Mouse (Mus musculus): ENCODE measurements at regions not wholly inside any gene's neighbourhood (a gene's known extent, or its start where the extent isn't known, plus 50 kb on each side); places are given as distances from the start of the nearest gene placed in this dataset.

DNA sequence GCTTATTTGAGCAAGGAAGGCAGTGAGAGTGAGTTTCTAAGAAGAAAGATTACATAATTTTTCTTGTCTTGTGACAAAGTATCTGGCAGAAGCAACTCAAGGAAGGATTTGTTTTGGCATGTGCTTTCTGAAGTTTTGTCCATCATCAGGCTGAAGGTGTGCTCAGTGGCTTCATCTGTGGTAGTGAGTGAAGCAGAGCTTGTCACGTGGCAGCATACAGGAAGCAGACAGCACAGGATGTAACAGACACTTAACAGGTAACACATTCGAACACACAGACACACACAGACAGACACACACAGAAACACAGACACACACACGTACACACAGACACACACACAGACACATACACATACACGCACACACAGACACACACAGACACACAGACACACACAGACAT is 157.5 kb downstream of the Bcl11a start:
- TF ChIP-seq CTCF (IDR thresholded peaks at IDR 0.05; ENCODE audit: low read depth, low read length) (no peak), POLR2A (IDR thresholded peaks at IDR 0.05; ENCODE audit: extremely low read depth, insufficient read depth, low read length) (no peak)
